Comparison of ENCODE assay signal across 8 mouse cellular contexts in the genomic region with DNA sequence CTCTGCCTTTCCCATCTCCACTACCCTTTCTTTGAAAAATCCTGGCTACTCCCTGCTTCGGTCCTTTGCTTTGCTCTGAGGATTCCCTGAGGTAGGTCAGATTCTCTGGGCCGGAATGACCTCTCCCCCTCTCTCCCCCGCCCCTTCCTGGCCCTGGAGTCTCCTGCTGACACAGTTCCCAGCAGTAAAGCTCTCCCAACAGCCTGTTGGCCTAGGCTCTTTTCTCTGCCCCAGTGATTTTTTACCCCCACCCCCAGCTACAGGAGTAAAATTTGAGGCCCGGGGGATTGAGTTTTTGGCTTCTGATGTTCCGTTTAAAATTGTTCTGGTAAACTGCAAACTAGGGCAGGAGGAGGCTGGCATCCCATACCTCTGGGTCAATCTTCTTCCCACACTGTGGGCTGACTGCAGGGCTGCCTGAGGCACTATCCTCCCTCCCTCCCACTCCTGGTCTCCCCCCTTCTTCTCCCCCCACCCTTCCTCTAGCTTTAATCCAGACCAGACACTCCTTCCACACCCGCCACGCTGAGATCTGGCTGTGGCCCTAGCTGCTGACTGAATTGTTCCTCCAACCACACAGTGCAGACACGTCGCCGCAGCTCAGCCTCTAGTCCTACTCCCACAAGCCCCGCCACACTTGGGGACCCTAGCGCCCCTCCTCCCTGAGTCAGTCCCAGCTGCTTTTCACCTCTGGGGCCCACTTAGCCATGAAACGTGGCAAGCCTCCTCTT. TPM values are rescaled to one million over a fixed set of nuclear protein-coding genes. Genes with fewer than 3 reads are reported as not detected.
DNase-seq lines count a peak whose midpoint lies in the region; ATAC-seq and TF ChIP-seq lines count a peak whose summit lies in the region.

No protein-coding gene starts in this region.

- H3K4me3 ChIP-seq in heart, postnatal 0 days (ENCODE audit: low read depth, low read length) = peak overlapping the region; percentile 50
- peak overlapping the region; percentile 41 for H3K4me3 ChIP-seq in limb, embryonic 15.5 days
- peak overlapping the region; percentile 35 for H3K4me3 ChIP-seq in stomach, embryonic 15.5 days (replicated peaks)

- TF ChIP-seq CTCF in brain, embryonic 14.5 days (IDR thresholded peaks at IDR 0.05; ENCODE audit: borderline replicate concordance, extremely low read depth, insufficient read depth, insufficient read length) = no peak
- TF ChIP-seq CTCF in heart, postnatal 0 days (IDR thresholded peaks at IDR 0.05; ENCODE audit: low read depth) = no peak

- no peaks in the 10 kb centered on the region for H3K27me3 ChIP-seq in heart, postnatal 0 days (ENCODE audit: control insufficient read depth, insufficient read depth, low read length)
- H3K27me3 ChIP-seq in limb, embryonic 15.5 days = no peaks in the 10 kb centered on the region
- no peaks in the 10 kb centered on the region for H3K27me3 ChIP-seq in stomach, embryonic 15.5 days (replicated peaks)

- peak; percentile 55 for DNase-seq in kidney, adult 18-20 months
- DNase-seq in kidney, adult 9 months = no peak
- peak; percentile 63 for DNase-seq in brain, embryonic 14.5 days (ENCODE audit: low read depth)
- no peak for DNase-seq in heart, postnatal 0 days (ENCODE audit: low spot score)
- DNase-seq in layer of hippocampus, adult 9-10 months (ENCODE audit: low spot score) = no peak
- no peak for DNase-seq in cerebellum, postnatal 4 days (ENCODE audit: low spot score in 2 of 2)

- H3K4me2 ChIP-seq in heart, postnatal 0 days (ENCODE audit: low read depth, low read length) = peak overlapping the region; percentile 65
- peak overlapping the region; percentile 58 for H3K4me2 ChIP-seq in limb, embryonic 15.5 days
- H3K4me2 ChIP-seq in stomach, embryonic 15.5 days = peak overlapping the region; percentile 66

- no peak for ATAC-seq in heart, postnatal 0 days (ENCODE audit: insufficient read depth, low read depth)
- peak; percentile 69 for ATAC-seq in limb, embryonic 15.5 days (ENCODE audit: insufficient number of reproducible peaks, low FRiP score, low TSS enrichment, low read depth)
- peak; percentile 41 for ATAC-seq in stomach, embryonic 15.5 days (ENCODE audit: insufficient read depth, low FRiP score, low read depth)

- H3K36me3 ChIP-seq in heart, postnatal 0 days (replicated peaks; ENCODE audit: control insufficient read depth, insufficient read depth, low read length) = peaks cover 5% of the 10 kb centered on the region; the same call in 1 of the 2 replicates
- H3K36me3 ChIP-seq in limb, embryonic 15.5 days = peaks cover 25% of the 10 kb centered on the region
- no peaks in the 10 kb centered on the region for H3K36me3 ChIP-seq in stomach, embryonic 15.5 days

- peaks cover 12% of the 10 kb centered on the region for H3K4me1 ChIP-seq in heart, postnatal 0 days (ENCODE audit: control insufficient read depth, insufficient read depth)
- H3K4me1 ChIP-seq in limb, embryonic 15.5 days = peaks cover 60% of the 10 kb centered on the region
- H3K4me1 ChIP-seq in stomach, embryonic 15.5 days = peaks cover 43% of the 10 kb centered on the region

- peak overlapping the region; percentile 93 for H3K27ac ChIP-seq in heart, postnatal 0 days (ENCODE audit: low read depth)
- H3K27ac ChIP-seq in limb, embryonic 15.5 days = peak overlapping the region; percentile 91
- peak overlapping the region; percentile 78 for H3K27ac ChIP-seq in stomach, embryonic 15.5 days

- 26% methylated on average over 13 of the region's 13 CpGs for WGBS in heart, postnatal 0 days
- 4% methylated on average over 13 of the region's 13 CpGs for WGBS in limb, embryonic 15.5 days
- WGBS in stomach, embryonic 15.5 days = 14% methylated on average over 13 of the region's 13 CpGs

- H3K9me3 ChIP-seq in heart, postnatal 0 days (replicated peaks; ENCODE audit: control insufficient read depth, low read length) = no peaks in the 10 kb centered on the region
- H3K9me3 ChIP-seq in limb, embryonic 15.5 days = no peaks in the 10 kb centered on the region
- H3K9me3 ChIP-seq in stomach, embryonic 15.5 days = no peaks in the 10 kb centered on the region

- TF ChIP-seq EP300 in heart, postnatal 0 days (IDR thresholded peaks at IDR 0.05; ENCODE audit: low read depth) = no peak

- H3K9ac ChIP-seq in heart, postnatal 0 days (replicated peaks; ENCODE audit: low read depth, low read length) = peak overlapping the region; percentile 53
- H3K9ac ChIP-seq in limb, embryonic 15.5 days = peak overlapping the region; percentile 29
- no peak overlapping the region for H3K9ac ChIP-seq in stomach, embryonic 15.5 days

- TF ChIP-seq POLR2A in brain, embryonic 14.5 days (IDR thresholded peaks at IDR 0.05; ENCODE audit: borderline replicate concordance, extremely low read depth, insufficient read depth, insufficient read length, poor library complexity, severe bottlenecking) = no peak

RNA-seq across cellular contexts. Expression of a gene that starts 0.6 kb away (rescaled TPM):
- polyA plus RNA-seq in brain, embryonic 14.5 days (2012; rRNA removed) = 130 and 153 TPM in 2 replicates
- 962 and 1,127 TPM in 2 replicates for total RNA-seq in heart, postnatal 0 days (2014; rRNA removed; ENCODE audit: low replicate concordance)
- 998 and 1,009 TPM in 2 replicates for polyA plus RNA-seq in heart, postnatal 0 days (2015; fragmentation: Nextera tagmentation; extraction: Ambion mirVana)
- 217 and 252 TPM in 2 replicates for polyA plus RNA-seq in limb, embryonic 15.5 days (2015; fragmentation: Nextera tagmentation; extraction: Ambion mirVana)
- polyA plus RNA-seq in stomach, embryonic 15.5 days (2015; fragmentation: Nextera tagmentation; extraction: Ambion mirVana) = 238 and 270 TPM in 2 replicates

RNA-seq across cellular contexts. Expression of a gene that starts 1.5 kb away (rescaled TPM):
- polyA plus RNA-seq in brain, embryonic 14.5 days (2012; rRNA removed) = 4.1 and 4.6 TPM in 2 replicates
- total RNA-seq in heart, postnatal 0 days (2014; rRNA removed; ENCODE audit: low replicate concordance) = 4.1 and 5.5 TPM in 2 replicates
- 3.8 and 3.9 TPM in 2 replicates for polyA plus RNA-seq in heart, postnatal 0 days (2015; fragmentation: Nextera tagmentation; extraction: Ambion mirVana)
- 17.6 and 19.4 TPM in 2 replicates for polyA plus RNA-seq in limb, embryonic 15.5 days (2015; fragmentation: Nextera tagmentation; extraction: Ambion mirVana)
- 8.5 and 8.8 TPM in 2 replicates for polyA plus RNA-seq in stomach, embryonic 15.5 days (2015; fragmentation: Nextera tagmentation; extraction: Ambion mirVana)

RNA-seq across cellular contexts. Expression of a gene that starts 17.6 kb away (rescaled TPM):
- 16.5 and 18.2 TPM in 2 replicates for polyA plus RNA-seq in brain, embryonic 14.5 days (2012; rRNA removed)
- 22.7 and 60.5 TPM in 2 replicates for total RNA-seq in heart, postnatal 0 days (2014; rRNA removed; ENCODE audit: low replicate concordance)
- 24.6 TPM in 2 replicates for polyA plus RNA-seq in heart, postnatal 0 days (2015; fragmentation: Nextera tagmentation; extraction: Ambion mirVana)
- polyA plus RNA-seq in limb, embryonic 15.5 days (2015; fragmentation: Nextera tagmentation; extraction: Ambion mirVana) = 94.7 and 98.6 TPM in 2 replicates
- polyA plus RNA-seq in stomach, embryonic 15.5 days (2015; fragmentation: Nextera tagmentation; extraction: Ambion mirVana) = 72.6 and 82.0 TPM in 2 replicates

RNA-seq across cellular contexts. Expression of a gene that starts 18.4 kb away (rescaled TPM):
- polyA plus RNA-seq in brain, embryonic 14.5 days (2012; rRNA removed) = 101 and 122 TPM in 2 replicates
- total RNA-seq in heart, postnatal 0 days (2014; rRNA removed; ENCODE audit: low replicate concordance) = 28.9 and 55.0 TPM in 2 replicates
- polyA plus RNA-seq in heart, postnatal 0 days (2015; fragmentation: Nextera tagmentation; extraction: Ambion mirVana) = 32.6 and 34.3 TPM in 2 replicates
- 63.2 and 69.1 TPM in 2 replicates for polyA plus RNA-seq in limb, embryonic 15.5 days (2015; fragmentation: Nextera tagmentation; extraction: Ambion mirVana)
- 66.4 and 67.4 TPM in 2 replicates for polyA plus RNA-seq in stomach, embryonic 15.5 days (2015; fragmentation: Nextera tagmentation; extraction: Ambion mirVana)

RNA-seq across cellular contexts. Expression of a gene that starts 26.9 kb away (rescaled TPM):
- polyA plus RNA-seq in brain, embryonic 14.5 days (2012; rRNA removed) = 2.7 and 3.7 TPM in 2 replicates
- 14.5 TPM in 1 of 2 replicates, not detected in the other for total RNA-seq in heart, postnatal 0 days (2014; rRNA removed; ENCODE audit: low replicate concordance)
- 4.0 and 4.5 TPM in 2 replicates for polyA plus RNA-seq in heart, postnatal 0 days (2015; fragmentation: Nextera tagmentation; extraction: Ambion mirVana)
- polyA plus RNA-seq in limb, embryonic 15.5 days (2015; fragmentation: Nextera tagmentation; extraction: Ambion mirVana) = 3.6 and 17.5 TPM in 2 replicates
- 158 and 523 TPM in 2 replicates for polyA plus RNA-seq in stomach, embryonic 15.5 days (2015; fragmentation: Nextera tagmentation; extraction: Ambion mirVana)

Comparison
In these comparisons a context has a peak if more than half of its experiments do, and no peak if none do; other contexts are left out.
1. DNase-seq: peak in kidney, adult 18-20 months (single experiment) and brain, embryonic 14.5 days (single experiment); none in kidney, adult 9 months (single experiment), heart, postnatal 0 days (single experiment), layer of hippocampus, adult 9-10 months (single experiment) and cerebellum, postnatal 4 days (0 of 2).
2. Peak in every context shown above with its lines, with median percentiles within 50 percentile points of each other: H3K27ac ChIP-seq, H3K4me2 ChIP-seq and H3K4me3 ChIP-seq.